Comparison of ENCODE assay signal across 12 mouse cellular contexts in genomic region chr13:45762278-45762677, GRCm38 (mm10).
DNase-seq lines count a peak whose midpoint lies in the region; ATAC-seq lines count a peak whose summit lies in the region.
"Had no signal": no experiment of that assay in that cellular context is flagged by ENCODE, and none has a peak within 500 bp of the region (broad histone marks: within the 10 kb centered on the region; RNA-seq: fewer than 3 reads in every experiment).

No protein-coding gene starts in this region.

- peak; percentile 11 for DNase-seq in liver, embryonic 11.5 days (ENCODE audit: low spot score)
- DNase-seq in liver, result no peak
- peak; percentile 65 to 73 for DNase-seq in cerebellum, adult 18-20 months
- peak; percentile 60 to 74 for DNase-seq in heart, postnatal 14 days
- DNase-seq in layer of hippocampus, postnatal 14 days (ENCODE audit: low spot score in 2 of 2), result no peak
- DNase-seq in left cerebral cortex, postnatal 14 days (ENCODE audit: low spot score in 2 of 2), result no peak
- DNase-seq: kidney, adult 9 months; right cerebral cortex, postnatal 4 days had no signal

- intact Hi-C loops in heart, postnatal 14 days (cut with DNase I), result no loop called here
- intact Hi-C loops in left cerebral cortex, postnatal 14 days (cut with DNase I), result no loop called here

- H3K4me3 ChIP-seq in liver, embryonic 11.5 days (ENCODE audit: low read depth, low read length), result no peak overlapping the region
- no peak overlapping the region for H3K4me3 ChIP-seq in embryonic facial prominence, embryonic 15.5 days (replicated peaks)
- H3K4me3 ChIP-seq: left cerebral cortex, adult 2 months; neural tube, embryonic 13.5 days had no signal

- H3K9me3 ChIP-seq in liver, embryonic 11.5 days (ENCODE audit: control insufficient read depth, low read length), result no peaks in the 10 kb centered on the region
- H3K9me3 ChIP-seq in embryonic facial prominence, embryonic 15.5 days (replicated peaks), result no peaks in the 10 kb centered on the region
- H3K9me3 ChIP-seq: neural tube, embryonic 13.5 days had no signal

- no peaks in the 10 kb centered on the region for H3K36me3 ChIP-seq in liver, embryonic 11.5 days (ENCODE audit: control insufficient read depth, insufficient read depth, low read length)
- peaks cover 7% of the 10 kb centered on the region for H3K36me3 ChIP-seq in embryonic facial prominence, embryonic 15.5 days
- H3K36me3 ChIP-seq: neural tube, embryonic 13.5 days had no signal

- ATAC-seq in liver, embryonic 11.5 days (replicated peaks; ENCODE audit: low FRiP score), result no peak
- ATAC-seq in embryonic facial prominence, embryonic 15.5 days (ENCODE audit: insufficient number of reproducible peaks, low FRiP score, low TSS enrichment, low read depth), result peak; percentile 65; the same call in 1 of the 2 replicates

- no peak overlapping the region for H3K27ac ChIP-seq in liver, embryonic 11.5 days (ENCODE audit: low read depth, low read length)
- H3K27ac ChIP-seq in embryonic facial prominence, embryonic 15.5 days (replicated peaks), result 0 out of 2 replicates have a peak overlapping the region, but pooled peaks have one; percentile 28
- H3K27ac ChIP-seq: left cerebral cortex, adult 2 months; neural tube, embryonic 13.5 days had no signal

- H3K4me1 ChIP-seq in liver, embryonic 11.5 days (replicated peaks; ENCODE audit: control insufficient read depth, insufficient read depth, low read length), result no peaks in the 10 kb centered on the region
- H3K4me1 ChIP-seq in embryonic facial prominence, embryonic 15.5 days, result peaks cover 9% of the 10 kb centered on the region
- H3K4me1 ChIP-seq: neural tube, embryonic 13.5 days had no signal

- WGBS in liver, embryonic 11.5 days, result 77% methylated on average over 7 of the region's 7 CpGs
- WGBS in embryonic facial prominence, embryonic 15.5 days, result 30% methylated on average over 7 of the region's 7 CpGs

- H3K27me3 ChIP-seq in liver, embryonic 11.5 days (replicated peaks; ENCODE audit: control insufficient read depth, insufficient read depth, low read length), result no peaks in the 10 kb centered on the region
- H3K27me3 ChIP-seq in embryonic facial prominence, embryonic 15.5 days, result no peaks in the 10 kb centered on the region
- H3K27me3 ChIP-seq: neural tube, embryonic 13.5 days had no signal

- H3K4me2 ChIP-seq in liver, embryonic 11.5 days, result no peak overlapping the region
- H3K4me2 ChIP-seq in embryonic facial prominence, embryonic 15.5 days (replicated peaks), result no peak overlapping the region
- H3K4me2 ChIP-seq: midbrain, embryonic 11.5 days; neural tube, embryonic 13.5 days had no signal

- H3K9ac ChIP-seq in liver, embryonic 11.5 days (ENCODE audit: low read depth, low read length), result no peak overlapping the region
- no peak overlapping the region for H3K9ac ChIP-seq in embryonic facial prominence, embryonic 15.5 days
- H3K9ac ChIP-seq: neural tube, embryonic 13.5 days had no signal

Comparison
In these comparisons a context has a peak if more than half of its experiments do, and no peak if none do; other contexts are left out.
1. DNase-seq: peak in liver, embryonic 11.5 days (single experiment), cerebellum, adult 18-20 months (2 of 2) and heart, postnatal 14 days (2 of 2); none in liver (single experiment), layer of hippocampus, postnatal 14 days (0 of 2) and left cerebral cortex, postnatal 14 days (0 of 2).